Mouse (Mus musculus) heart, embryonic 14.5 days (tissue): Measurements from ENCODE around the gene Smtnl2. TPM values are rescaled to one million over a fixed set of nuclear protein-coding genes. Genes with fewer than 3 reads are reported as not detected.
"Not testable (repeated sequence)": the region's sequence is repeated elsewhere in the genome, so short reads cannot be mapped to it uniquely, and the experiment has no call there.

ENCODE experiments used
- ATAC-seq: fragments of 200-750 bp; cut with Nextera tagmentation; 2 replicates; pipeline ENCODE4 v1.8.0; 2017; ENCODE audit warnings: low read depth, moderate TSS enrichment; ENCODE audit not compliant: insufficient number of reproducible peaks, insufficient read depth, low FRiP score
- H3K27ac ChIP-seq, 2 experiments: fragments of 200-500 bp in 1 of 2; fragments of 300-500 bp in 1 of 2; sonication (generic) in 1 of 2; replicated peaks in 1 of 2; 2 replicates each; pipeline ENCODE4 v1.5.1; 2012 to 2014; ENCODE audit warnings: low read depth in 2 of 2, low read length in 2 of 2, control low read depth in 1 of 2, mild to moderate bottlenecking in 1 of 2, mixed read lengths in 1 of 2; ENCODE audit not compliant: control insufficient read depth in 1 of 2, insufficient read depth in 1 of 2
- H3K27me3 ChIP-seq: fragments of 300-500 bp; sonication (generic); 2 replicates; pipeline ENCODE4 v1.6.1; 2014; ENCODE audit warnings: mild to moderate bottlenecking, low read length, control low read depth; ENCODE audit not compliant: control insufficient read depth, insufficient read depth
- H3K36me3 ChIP-seq: fragments of 300-500 bp; sonication (generic); 2 replicates; pipeline ENCODE4 v1.6.1; 2014; ENCODE audit warnings: mild to moderate bottlenecking, control low read depth, low read length, mixed read lengths; ENCODE audit not compliant: control insufficient read depth, insufficient read depth
- H3K4me1 ChIP-seq, 2 experiments: fragments of 200-500 bp in 1 of 2; fragments of 300-500 bp in 1 of 2; sonication (generic) in 1 of 2; 2 replicates each; pipeline ENCODE4 v1.6.1; 2012 to 2014; ENCODE audit warnings: low read length in 2 of 2, control low read depth in 1 of 2, mixed read lengths in 1 of 2; ENCODE audit not compliant: control insufficient read depth in 2 of 2, insufficient read depth in 2 of 2
- H3K4me2 ChIP-seq: fragments of 300-500 bp; sonication (generic); 2 replicates; pipeline ENCODE4 v1.6.1; 2014; ENCODE audit warnings: mild to moderate bottlenecking, low read length
- H3K4me3 ChIP-seq, 2 experiments: fragments of 200-500 bp in 1 of 2; fragments of 300-500 bp in 1 of 2; sonication (generic) in 1 of 2; 2 replicates each; pipeline ENCODE4 v1.5.1; 2012 to 2014; ENCODE audit warnings: low read length in 2 of 2, mild to moderate bottlenecking in 2 of 2, control low read depth in 1 of 2, low read depth in 1 of 2, moderate library complexity in 1 of 2; ENCODE audit not compliant: control insufficient read depth in 1 of 2, insufficient read depth in 1 of 2
- H3K9ac ChIP-seq: fragments of 300-500 bp; sonication (generic); 2 replicates; pipeline ENCODE4 v1.6.1; 2014; ENCODE audit warnings: mild to moderate bottlenecking, low read length
- H3K9me3 ChIP-seq: fragments of 300-500 bp; sonication (generic); 2 replicates; pipeline ENCODE4 v1.6.1; 2016; ENCODE audit warnings: low read length, control low read depth; ENCODE audit not compliant: control insufficient read depth
- WGBS: fragments of 180-500 bp; shearing (Covaris S2); extraction: QIAGEN DNeasy Blood & Tissue Kit; methylation state at CpG from one replicate; pipeline ENCODE4 v1.1.7; 2014; 5-methylcytosine and 5-hydroxymethylcytosine counted together
- polyA plus RNA-seq: library from polyadenylated mRNA; unstranded; fragments of >200 nt; fragmentation: Nextera tagmentation; extraction: Ambion mirVana; gene quantifications from 2 replicates; pipeline ENCODE4 v1.2.1, GENCODE M21; 2014

Smtnl2 gene
- polyA plus RNA-seq, 1 experiment from 2014 or later: 122 TPM

- Histone ChIP-seq H3K9ac (no peak within 1 kb of the TSS), H3K4me1 (peaks cover 7 to 8% of the 10 kb centered on the region in 2 experiments; a peak in 3 of 4 replicates), H3K4me3 (no peak within 1 kb of the TSS), H3K27me3 (no peaks in the 10 kb centered on the region), H3K27ac (no peak within 1 kb of the TSS), H3K9me3 (no peaks in the 10 kb centered on the region), H3K4me2 (no peak within 1 kb of the TSS), H3K36me3 (no peaks in the 10 kb centered on the region)
- ATAC-seq: no peak
- 57% methylated on average over 11 of the region's 11 CpGs for WGBS
These were observed 23.6 kb upstream of the Smtnl2 start, which contains the start of gene Ggt6 for GRCm38 (mm10) chr11:72434963-72435693. Gene Ggt6, plus strand, starts transcription at chr11:72435526.

GRCm38 (mm10) chr11:72430311-72431068 lies 19.0 kb upstream of the Smtnl2 start:
- not testable (repeated sequence) for H3K36me3 ChIP-seq, H3K9ac ChIP-seq, H3K27ac ChIP-seq, H3K27me3 ChIP-seq, H3K9me3 ChIP-seq, H3K4me3 ChIP-seq, H3K4me2 ChIP-seq, H3K4me1 ChIP-seq, ATAC-seq
- 65% methylated on average over 9 of the region's 9 CpGs for WGBS

GRCm38 (mm10) chr11:72429288-72429690 lies 17.8 kb upstream of the Smtnl2 start:
- Histone ChIP-seq H3K4me1 (0 out of 4 replicates have a peak, but pooled peaks cover 0 to 2% of the 10 kb centered on the region in 2 experiments), H3K36me3 (no peaks in the 10 kb centered on the region), H3K27ac (peak overlapping the region; percentile 34 to 83; a peak in 3 of 4 replicates), H3K4me3 (peak overlapping the region; percentile 7 to 28; a peak in 2 of 4 replicates), H3K27me3 (no peaks in the 10 kb centered on the region), H3K9me3 (no peaks in the 10 kb centered on the region), H3K9ac (no peak overlapping the region), H3K4me2 (peak overlapping the region; percentile 47)
- WGBS: 37% methylated on average over 7 of the region's 7 CpGs
- ATAC-seq: peak; percentile 72

GRCm38 (mm10) chr11:72428694-72429093 lies 17.2 kb upstream of the Smtnl2 start:
- Histone ChIP-seq H3K36me3 (no peaks in the 10 kb centered on the region), H3K27ac (no peak overlapping the region), H3K9me3 (no peaks in the 10 kb centered on the region), H3K27me3 (no peaks in the 10 kb centered on the region), H3K9ac (no peak overlapping the region), H3K4me2 (peak overlapping the region; percentile 47), H3K4me1 (0 out of 4 replicates have a peak, but pooled peaks cover 0 to 2% of the 10 kb centered on the region in 2 experiments), H3K4me3 (no peak overlapping the region)
- 4% methylated on average over 5 of the region's 5 CpGs for WGBS
- peak; percentile 35; the same call in 1 of the 2 replicates for ATAC-seq

GRCm38 (mm10) chr11:72426884-72427283 lies 15.4 kb upstream of the Smtnl2 start:
- H3K4me1 ChIP-seq: 0 out of 4 replicates have a peak, but pooled peaks cover 0 to 2% of the 10 kb centered on the region in 2 experiments
- H3K9me3 ChIP-seq: no peaks in the 10 kb centered on the region
- H3K4me3 ChIP-seq: no peak overlapping the region
- no peak overlapping the region for H3K4me2 ChIP-seq
- H3K9ac ChIP-seq: no peak overlapping the region
- no peaks in the 10 kb centered on the region for H3K27me3 ChIP-seq
- no peak overlapping the region for H3K27ac ChIP-seq
- H3K36me3 ChIP-seq: no peaks in the 10 kb centered on the region
- ATAC-seq: no peak

- Histone ChIP-seq H3K4me1 (0 out of 4 replicates have a peak, but pooled peaks cover 0 to 2% of the 10 kb centered on the region in 2 experiments), H3K27ac (no peak overlapping the region), H3K9ac (no peak overlapping the region), H3K9me3 (no peaks in the 10 kb centered on the region), H3K27me3 (no peaks in the 10 kb centered on the region), H3K4me2 (no peak overlapping the region), H3K36me3 (no peaks in the 10 kb centered on the region), H3K4me3 (no peak overlapping the region)
- ATAC-seq: no peak
These were observed 13.7 kb upstream of the Smtnl2 start for GRCm38 (mm10) chr11:72425201-72425600.

GRCm38 (mm10) chr11:72423686-72424085 lies 12.2 kb upstream of the Smtnl2 start:
- H3K4me3 ChIP-seq: no peak overlapping the region
- H3K36me3 ChIP-seq: no peaks in the 10 kb centered on the region
- ATAC-seq: no peak
- H3K4me1 ChIP-seq: peaks cover 3% of the 10 kb centered on the region in 2 experiments; a peak in 2 of 4 replicates
- H3K4me2 ChIP-seq: no peak overlapping the region
- WGBS: 74% methylated on average over 4 of the region's 4 CpGs
- no peak overlapping the region for H3K27ac ChIP-seq
- H3K9ac ChIP-seq: no peak overlapping the region
- no peaks in the 10 kb centered on the region for H3K9me3 ChIP-seq
- no peaks in the 10 kb centered on the region for H3K27me3 ChIP-seq
